Mouse (Mus musculus) heart, embryonic 13.5 days (tissue): ENCODE measurements around the gene U2af2. TPM values are rescaled to one million over a fixed set of nuclear protein-coding genes. Genes with fewer than 3 reads are reported as not detected.

Source experiments
- ATAC-seq: fragments of 200-750 bp; cut with Nextera tagmentation; 2 replicates; pipeline ENCODE4 v1.8.0; 2017; ENCODE audit warnings: moderate TSS enrichment; ENCODE audit not compliant: insufficient number of reproducible peaks, low FRiP score, low TSS enrichment; ENCODE audit errors: extremely low read depth
- H3K27ac ChIP-seq: fragments of 300-500 bp; sonication (generic); replicated peaks from 2 replicates; pipeline ENCODE4 v1.5.1; 2015; ENCODE audit warnings: moderate library complexity, mild to moderate bottlenecking, inconsistent platforms
- H3K27me3 ChIP-seq: fragments of 300-500 bp; sonication (generic); replicated peaks from 2 replicates; pipeline ENCODE4 v1.6.1; 2015; ENCODE audit warnings: mild to moderate bottlenecking, inconsistent platforms
- H3K36me3 ChIP-seq: fragments of 300-500 bp; sonication (generic); 2 replicates; pipeline ENCODE4 v1.6.1; 2015; ENCODE audit warnings: mild to moderate bottlenecking, inconsistent platforms
- H3K4me1 ChIP-seq: fragments of 300-500 bp; sonication (generic); 2 replicates; pipeline ENCODE4 v1.6.1; 2015; ENCODE audit warnings: inconsistent platforms
- H3K4me2 ChIP-seq: fragments of 300-500 bp; sonication (generic); 2 replicates; pipeline ENCODE4 v1.6.1; 2015; ENCODE audit warnings: inconsistent platforms, mild to moderate bottlenecking, moderate library complexity
- H3K4me3 ChIP-seq: fragments of 300-500 bp; sonication (generic); 2 replicates; pipeline ENCODE4 v1.5.1; 2015; ENCODE audit warnings: moderate library complexity, mild to moderate bottlenecking, inconsistent platforms
- H3K9ac ChIP-seq: fragments of 300-500 bp; sonication (generic); 2 replicates; pipeline ENCODE4 v1.6.1; 2015; ENCODE audit warnings: inconsistent platforms, mild to moderate bottlenecking, moderate library complexity
- H3K9me3 ChIP-seq: fragments of 300-500 bp; sonication (generic); 2 replicates; pipeline ENCODE4 v1.6.1; 2016; ENCODE audit warnings: inconsistent platforms
- WGBS: fragments of 180-500 bp; shearing (Covaris S2); methylation state at CpG from one replicate; pipeline ENCODE4 v1.1.7; 2015; ENCODE audit warnings: mixed read lengths; 5-methylcytosine and 5-hydroxymethylcytosine counted together
- polyA plus RNA-seq: library from polyadenylated mRNA; unstranded; fragments of >200 nt; fragmentation: Nextera tagmentation; extraction: Ambion mirVana; gene quantifications from 2 replicates; pipeline ENCODE4 v1.2.1, GENCODE M21; 2015

The U2af2 gene
- polyA plus RNA-seq, 1 experiment from 2014 or later = 69.8 TPM

GRCm38 (mm10) chr7:5037467-5037866 is 24.5 kb upstream of the U2af2 start:
- H3K27me3 ChIP-seq = no peaks in the 10 kb centered on the region
- peak overlapping the region; percentile 66 for H3K4me3 ChIP-seq
- peak overlapping the region; percentile 71 for H3K4me2 ChIP-seq
- peak overlapping the region; percentile 86 for H3K9ac ChIP-seq
- peak overlapping the region; percentile 94 for H3K27ac ChIP-seq
- WGBS = 71% methylated on average over 8 of the region's 8 CpGs
- H3K36me3 ChIP-seq = peaks cover 47% of the 10 kb centered on the region
- peaks cover 19% of the 10 kb centered on the region for H3K4me1 ChIP-seq
- 0 out of 2 replicates have a peak, but pooled peaks cover 2% of the 10 kb centered on the region for H3K9me3 ChIP-seq
- ATAC-seq = no peak

GRCm38 (mm10) chr7:5038109-5038732 is 23.7 kb upstream of the U2af2 start, which contains the start of gene Zfp784:
Gene Zfp784 (minus strand): TSS chr7:5038446.
- under 1% methylated on average over 48 of the region's 48 CpGs for WGBS
- peak; percentile 92 for ATAC-seq
- Histone ChIP-seq H3K9me3 (no peaks in the 10 kb centered on the region), H3K36me3 (peaks cover 39% of the 10 kb centered on the region), H3K4me2 (peak within 1 kb of the TSS; percentile 71), H3K9ac (peak within 1 kb of the TSS; percentile 86), H3K27ac (peak within 1 kb of the TSS; percentile 94), H3K27me3 (no peaks in the 10 kb centered on the region), H3K4me1 (peaks cover 19% of the 10 kb centered on the region), H3K4me3 (peak within 1 kb of the TSS; percentile 66)

GRCm38 (mm10) chr7:5038940-5039339 is 23.0 kb upstream of the U2af2 start:
- 29% methylated on average over 5 of the region's 5 CpGs for WGBS
- Histone ChIP-seq H3K9me3 (no peaks in the 10 kb centered on the region), H3K9ac (peak overlapping the region; percentile 86), H3K4me3 (peak overlapping the region; percentile 66), H3K4me2 (peak overlapping the region; percentile 71), H3K27ac (peak overlapping the region; percentile 94), H3K4me1 (peaks cover 19% of the 10 kb centered on the region), H3K36me3 (peaks cover 32% of the 10 kb centered on the region), H3K27me3 (no peaks in the 10 kb centered on the region)
- ATAC-seq = no peak

- WGBS = 59% methylated on average over 2 of the region's 2 CpGs
- H3K4me3 ChIP-seq = no peak overlapping the region
- H3K4me1 ChIP-seq = no peaks in the 10 kb centered on the region
- no peak overlapping the region for H3K9ac ChIP-seq
- H3K4me2 ChIP-seq = no peak overlapping the region
- no peak overlapping the region for H3K27ac ChIP-seq
- H3K36me3 ChIP-seq = peaks cover 4% of the 10 kb centered on the region; the same call in 1 of the 2 replicates
- H3K27me3 ChIP-seq = no peaks in the 10 kb centered on the region
- H3K9me3 ChIP-seq = no peaks in the 10 kb centered on the region
- ATAC-seq = no peak
These were observed 17.0 kb upstream of the U2af2 start for GRCm38 (mm10) chr7:5044981-5045380.

- no peaks in the 10 kb centered on the region for H3K36me3 ChIP-seq
- H3K27ac ChIP-seq = no peak overlapping the region
- H3K27me3 ChIP-seq = no peaks in the 10 kb centered on the region; the same call in 1 of the 2 replicates
- no peaks in the 10 kb centered on the region for H3K9me3 ChIP-seq
- 56% methylated on average over 2 of the region's 2 CpGs for WGBS
- H3K4me1 ChIP-seq = peaks cover 8% of the 10 kb centered on the region
- H3K4me2 ChIP-seq = no peak overlapping the region
- no peak for ATAC-seq
- H3K9ac ChIP-seq = no peak overlapping the region
- no peak overlapping the region for H3K4me3 ChIP-seq
These were observed 15.8 kb upstream of the U2af2 start for GRCm38 (mm10) chr7:5046112-5046511.

GRCm38 (mm10) chr7:5047313-5047712 is 14.6 kb upstream of the U2af2 start:
- WGBS = 18% methylated on average over 2 of the region's 2 CpGs
- Histone ChIP-seq H3K4me3 (no peak overlapping the region), H3K27me3 (peaks cover 7% of the 10 kb centered on the region), H3K9ac (no peak overlapping the region), H3K4me2 (no peak overlapping the region), H3K27ac (no peak overlapping the region), H3K9me3 (no peaks in the 10 kb centered on the region), H3K4me1 (peaks cover 14% of the 10 kb centered on the region), H3K36me3 (no peaks in the 10 kb centered on the region)
- no peak for ATAC-seq

- 2% methylated on average over 65 of the region's 65 CpGs for WGBS
- ATAC-seq = peak; percentile 62; the same call in 1 of the 2 replicates
- peaks cover 34% of the 10 kb centered on the region for H3K4me1 ChIP-seq
These were observed 10.4 kb upstream of the U2af2 start, which contains the start of gene Zfp580 for GRCm38 (mm10) chr7:5051193-5052192. Gene Zfp580 (plus strand): TSS chr7:5051538.

GRCm38 (mm10) chr7:5052438-5052837 is 9.5 kb upstream of the U2af2 start:
- Histone ChIP-seq H3K9ac (peak overlapping the region; percentile 94), H3K9me3 (no peaks in the 10 kb centered on the region), H3K27me3 (peaks cover 58% of the 10 kb centered on the region), H3K4me3 (peak overlapping the region; percentile 82), H3K4me2 (peak overlapping the region; percentile 94), H3K4me1 (peaks cover 40% of the 10 kb centered on the region), H3K27ac (no peak overlapping the region), H3K36me3 (no peaks in the 10 kb centered on the region)
- no peak for ATAC-seq
- 4% methylated on average over 12 of the region's 12 CpGs for WGBS

More at GRCm38 (mm10) chr7:5051193-5052192, 10.4 kb upstream of the U2af2 start, which contains the start of gene Zfp580:
- Histone ChIP-seq H3K27ac (peak within 1 kb of the TSS; percentile 50), H3K36me3 (no peaks in the 10 kb centered on the region), H3K27me3 (peaks cover 49% of the 10 kb centered on the region), H3K4me2 (peak within 1 kb of the TSS; percentile 94), H3K9me3 (no peaks in the 10 kb centered on the region), H3K4me3 (peak within 1 kb of the TSS; percentile 82), H3K9ac (peak within 1 kb of the TSS; percentile 94)

- no peak overlapping the region for H3K27ac ChIP-seq
- no peaks in the 10 kb centered on the region for H3K36me3 ChIP-seq
- no peak for ATAC-seq
- peak overlapping the region; percentile 82 for H3K4me3 ChIP-seq
- H3K9ac ChIP-seq = peak overlapping the region; percentile 94
- peak overlapping the region; percentile 94 for H3K4me2 ChIP-seq
- peaks cover 40% of the 10 kb centered on the region for H3K4me1 ChIP-seq
- H3K9me3 ChIP-seq = no peaks in the 10 kb centered on the region
- H3K27me3 ChIP-seq = peaks cover 63% of the 10 kb centered on the region
- WGBS = 4% methylated on average over 45 of the region's 45 CpGs
These were observed 9.0 kb upstream of the U2af2 start for GRCm38 (mm10) chr7:5052931-5053343.

GRCm38 (mm10) chr7:5053456-5054179 is 8.3 kb upstream of the U2af2 start:
- H3K36me3 ChIP-seq = no peaks in the 10 kb centered on the region
- H3K9ac ChIP-seq = peak overlapping the region; percentile 94
- H3K4me3 ChIP-seq = peak overlapping the region; percentile 82
- peaks cover 40% of the 10 kb centered on the region for H3K4me1 ChIP-seq
- peaks cover 70% of the 10 kb centered on the region for H3K27me3 ChIP-seq
- H3K9me3 ChIP-seq = no peaks in the 10 kb centered on the region
- 9% methylated on average over 32 of the region's 32 CpGs for WGBS
- H3K27ac ChIP-seq = no peak overlapping the region
- no peak for ATAC-seq
- H3K4me2 ChIP-seq = peak overlapping the region; percentile 94
